Mouse (Mus musculus): Measurements from ENCODE around the gene Ttc19. TPM values are rescaled to one million over a fixed set of nuclear protein-coding genes. Genes with fewer than 3 reads are reported as not detected.

The Ttc19 gene
- total RNA-seq, 2 experiments from 2014 or later = 38.3 to 40.6 TPM

Other genes with a start within 250 kb of the Ttc19 start
- under 1 TPM; 0.43 to 0.84 TPM for gene Adora2b, start 32.5 kb upstream of the Ttc19 start, total RNA-seq (2021)
- gene Zswim7, start 98 bp upstream of the Ttc19 start, total RNA-seq (2021) = 10 to 100 TPM; 43.2 to 46.5 TPM
- 1 to 10 TPM; 2.2 to 2.9 TPM for gene Pigl, start 177.0 kb downstream of the Ttc19 start, total RNA-seq (2021)
- 100 to 1,000 TPM; 125 to 137 TPM for gene Ncor1, start 177.1 kb downstream of the Ttc19 start, total RNA-seq (2021)